Mouse (Mus musculus): ENCODE results near the gene Il33. TPM values are rescaled to one million over a fixed set of nuclear protein-coding genes. Genes with fewer than 3 reads are reported as not detected.
"Not testable (repeated sequence)": the region's sequence is repeated elsewhere in the genome, so short reads cannot be mapped to it uniquely, and the experiment has no call there.

The Il33 gene
- polyA plus RNA-seq, 1 experiment: 45.4 TPM

GRCm38 (mm10) chr19:29926101-29926755 lies 1.3 kb downstream of the Il33 start:
- DNase-seq: no peak
- WGBS: 16% methylated on average over 12 of the region's 12 CpGs
- peaks cover 4% of the 10 kb centered on the region; the same call in 1 of the 2 replicates for H3K4me1 ChIP-seq (ENCODE audit: control insufficient read depth, insufficient read depth, low read length)
- peak overlapping the region; percentile 54 for H3K4me3 ChIP-seq (replicated peaks; ENCODE audit: extremely low read depth, low read depth, low read length)
- no peak for TF ChIP-seq POLR2A (IDR thresholded peaks at IDR 0.05; ENCODE audit: borderline replicate concordance, extremely low read depth, low read depth, low read length)
- no peak for TF ChIP-seq CTCF (IDR thresholded peaks at IDR 0.05; ENCODE audit: insufficient read depth, low read length)

GRCm38 (mm10) chr19:29930296-29930695 lies 5.4 kb downstream of the Il33 start:
- no peak for TF ChIP-seq CTCF (IDR thresholded peaks at IDR 0.05; ENCODE audit: insufficient read depth, low read length)

GRCm38 (mm10) chr19:29937445-29937844 lies 12.5 kb downstream of the Il33 start:
- Histone ChIP-seq H3K4me3 (replicated peaks; ENCODE audit: extremely low read depth, low read depth, low read length) (no peak overlapping the region), H3K4me1 (ENCODE audit: control insufficient read depth, insufficient read depth, low read length) (peaks cover 11% of the 10 kb centered on the region)
- DNase-seq: no peak
- 29% methylated on average over 8 of the region's 8 CpGs for WGBS
- TF ChIP-seq POLR2A (IDR thresholded peaks at IDR 0.05; ENCODE audit: borderline replicate concordance, extremely low read depth, low read depth, low read length) (no peak), CTCF (IDR thresholded peaks at IDR 0.05; ENCODE audit: insufficient read depth, low read length) (no peak)

More at GRCm38 (mm10) chr19:29930296-29930695, 5.4 kb downstream of the Il33 start:
- 45% methylated on average over 5 of the region's 5 CpGs for WGBS
- peak; percentile 72 for DNase-seq
- no peaks in the 10 kb centered on the region; the same call in 1 of the 2 replicates for H3K4me1 ChIP-seq (ENCODE audit: control insufficient read depth, insufficient read depth, low read length)
- H3K4me3 ChIP-seq (replicated peaks; ENCODE audit: extremely low read depth, low read depth, low read length): no peak overlapping the region

- Histone ChIP-seq H3K4me1 (ENCODE audit: control insufficient read depth, insufficient read depth, low read length) (peaks cover 11% of the 10 kb centered on the region), H3K4me3 (replicated peaks; ENCODE audit: extremely low read depth, low read depth, low read length) (peak overlapping the region; percentile 19)
- 13% methylated on average over 6 of the region's 6 CpGs for WGBS
- no peak for DNase-seq
- TF ChIP-seq CTCF (IDR thresholded peaks at IDR 0.05; ENCODE audit: insufficient read depth, low read length) (no peak), POLR2A (IDR thresholded peaks at IDR 0.05; ENCODE audit: borderline replicate concordance, extremely low read depth, low read depth, low read length) (no peak)
These were observed 15.3 kb downstream of the Il33 start for GRCm38 (mm10) chr19:29940239-29940638.

GRCm38 (mm10) chr19:29941208-29941607 lies 16.3 kb downstream of the Il33 start:
- no peak for TF ChIP-seq POLR2A (IDR thresholded peaks at IDR 0.05; ENCODE audit: borderline replicate concordance, extremely low read depth, low read depth, low read length)
- TF ChIP-seq CTCF (IDR thresholded peaks at IDR 0.05; ENCODE audit: insufficient read depth, low read length): no peak
- peaks cover 11% of the 10 kb centered on the region for H3K4me1 ChIP-seq (ENCODE audit: control insufficient read depth, insufficient read depth, low read length)
- DNase-seq: no peak
- no peak overlapping the region for H3K4me3 ChIP-seq (replicated peaks; ENCODE audit: extremely low read depth, low read depth, low read length)
- 86% methylated on average over 7 of the region's 7 CpGs for WGBS

- TF ChIP-seq CTCF (IDR thresholded peaks at IDR 0.05; ENCODE audit: insufficient read depth, low read length) (no peak), POLR2A (IDR thresholded peaks at IDR 0.05; ENCODE audit: borderline replicate concordance, extremely low read depth, low read depth, low read length) (no peak)
- DNase-seq: no peak
- Histone ChIP-seq H3K4me3 (replicated peaks; ENCODE audit: extremely low read depth, low read depth, low read length) (no peak overlapping the region), H3K4me1 (ENCODE audit: control insufficient read depth, insufficient read depth, low read length) (peaks cover 11% of the 10 kb centered on the region)
- 63% methylated on average over 6 of the region's 6 CpGs for WGBS
These were observed 17.4 kb downstream of the Il33 start for GRCm38 (mm10) chr19:29942358-29942757.

GRCm38 (mm10) chr19:29944426-29944825 lies 19.5 kb downstream of the Il33 start:
- DNase-seq: no peak
- WGBS: 79% methylated on average over 5 of the region's 5 CpGs
- TF ChIP-seq CTCF (IDR thresholded peaks at IDR 0.05; ENCODE audit: insufficient read depth, low read length): no peak
- Histone ChIP-seq H3K4me1 (ENCODE audit: control insufficient read depth, insufficient read depth, low read length) (peaks cover 12% of the 10 kb centered on the region), H3K4me3 (replicated peaks; ENCODE audit: extremely low read depth, low read depth, low read length) (no peak overlapping the region)

GRCm38 (mm10) chr19:29944935-29945334 lies 20.0 kb downstream of the Il33 start:
- not testable (repeated sequence) for H3K4me1 ChIP-seq (ENCODE audit: control insufficient read depth, insufficient read depth, low read length)

GRCm38 (mm10) chr19:29945557-29946422 lies 20.9 kb downstream of the Il33 start:
- DNase-seq: no peak
- 17% methylated on average over 11 of the region's 11 CpGs for WGBS
- TF ChIP-seq CTCF (IDR thresholded peaks at IDR 0.05; ENCODE audit: insufficient read depth, low read length) (no peak), POLR2A (IDR thresholded peaks at IDR 0.05; ENCODE audit: borderline replicate concordance, extremely low read depth, low read depth, low read length) (no peak)
- Histone ChIP-seq H3K4me3 (replicated peaks; ENCODE audit: extremely low read depth, low read depth, low read length) (no peak overlapping the region), H3K4me1 (ENCODE audit: control insufficient read depth, insufficient read depth, low read length) (peaks cover 4% of the 10 kb centered on the region; the same call in 1 of the 2 replicates)

More at GRCm38 (mm10) chr19:29944935-29945334, 20.0 kb downstream of the Il33 start:
- H3K4me3 ChIP-seq (replicated peaks; ENCODE audit: extremely low read depth, low read depth, low read length); DNase-seq: not testable (repeated sequence)
- 80% methylated on average over 4 of the region's 4 CpGs for WGBS

- TF ChIP-seq POLR2A (IDR thresholded peaks at IDR 0.05; ENCODE audit: borderline replicate concordance, extremely low read depth, low read depth, low read length) (no peak), CTCF (IDR thresholded peaks at IDR 0.05; ENCODE audit: insufficient read depth, low read length) (no peak)
- H3K4me1 ChIP-seq (ENCODE audit: control insufficient read depth, insufficient read depth, low read length): peaks cover 4% of the 10 kb centered on the region; the same call in 1 of the 2 replicates
- no peak overlapping the region for H3K4me3 ChIP-seq (replicated peaks; ENCODE audit: extremely low read depth, low read depth, low read length)
- no peak for DNase-seq
These were observed 21.5 kb downstream of the Il33 start for GRCm38 (mm10) chr19:29946423-29946716.

Measured in lung, adult 2 months (tissue).